Mouse (Mus musculus): Measurements from ENCODE around the gene Ms4a6d.
A peak's percentile ranks its signal among the peaks of the same experiment; 100 is the strongest.

The Ms4a6d gene

DNA sequence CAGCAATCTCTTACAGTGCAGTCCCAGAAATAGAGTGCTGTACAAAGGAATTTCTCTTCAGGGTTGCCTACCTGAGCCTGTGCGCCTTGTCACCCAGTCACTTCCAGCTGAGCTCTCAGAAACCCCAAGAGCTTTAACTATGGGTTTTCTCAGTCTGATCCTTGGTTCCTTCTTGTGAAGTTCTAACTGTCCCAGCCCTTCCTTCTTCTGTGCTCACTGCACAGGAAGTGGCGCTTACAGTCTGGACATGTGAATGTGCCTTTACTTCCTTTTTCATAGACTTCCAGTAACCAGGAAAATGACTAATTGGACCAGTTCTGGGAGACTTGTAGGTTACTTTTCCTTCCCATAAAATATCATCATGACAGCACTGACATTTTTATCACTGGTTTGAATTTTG is at the start of gene Ms4a6d:
Gene Ms4a6d (minus strand): TSS at position 247 of the 400 bp plus-strand sequence.
- DNase-seq (ENCODE audit: low read depth): no peak

DNA sequence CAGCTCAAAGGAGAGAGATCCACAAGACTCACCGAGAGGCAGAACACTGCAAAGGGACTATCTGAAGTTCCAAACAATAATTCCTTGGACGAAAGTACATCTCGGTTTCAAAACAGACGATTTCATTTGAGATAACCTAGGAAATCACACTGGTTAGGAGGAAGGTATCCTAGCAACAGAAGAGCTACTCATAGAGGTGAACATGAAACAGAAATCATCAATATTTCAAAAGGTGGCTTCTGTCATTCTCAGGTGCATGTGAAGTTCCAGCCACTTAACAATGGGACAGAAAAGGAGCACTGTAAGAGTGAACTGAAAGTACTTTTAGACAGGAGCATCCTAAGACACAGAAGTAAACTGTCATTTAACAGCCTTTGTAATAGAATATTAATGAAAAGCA is 44.9 kb upstream of the Ms4a6d start:
- no peak for DNase-seq (ENCODE audit: low read depth)

DNA sequence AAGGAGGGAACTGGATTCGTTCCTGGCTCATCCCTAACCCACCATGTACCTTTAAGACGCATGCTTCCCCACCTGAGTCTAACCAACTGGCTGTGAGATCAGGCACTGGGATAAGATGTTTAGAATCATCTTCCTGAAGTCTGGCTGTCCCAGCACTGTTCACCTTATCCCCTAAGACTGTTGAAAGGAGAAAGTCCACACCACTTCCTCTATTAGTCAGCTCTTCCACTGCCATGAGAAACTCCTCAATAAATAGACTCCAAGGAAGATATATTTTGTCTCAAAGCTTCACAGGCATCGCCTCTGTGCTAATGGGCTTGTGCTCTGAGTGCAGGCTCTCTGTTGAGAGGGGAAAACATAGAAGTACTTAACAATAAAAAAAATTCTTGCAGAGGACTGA is 41.5 kb upstream of the Ms4a6d start:
- peak; percentile 10 for DNase-seq (ENCODE audit: low read depth)

DNA sequence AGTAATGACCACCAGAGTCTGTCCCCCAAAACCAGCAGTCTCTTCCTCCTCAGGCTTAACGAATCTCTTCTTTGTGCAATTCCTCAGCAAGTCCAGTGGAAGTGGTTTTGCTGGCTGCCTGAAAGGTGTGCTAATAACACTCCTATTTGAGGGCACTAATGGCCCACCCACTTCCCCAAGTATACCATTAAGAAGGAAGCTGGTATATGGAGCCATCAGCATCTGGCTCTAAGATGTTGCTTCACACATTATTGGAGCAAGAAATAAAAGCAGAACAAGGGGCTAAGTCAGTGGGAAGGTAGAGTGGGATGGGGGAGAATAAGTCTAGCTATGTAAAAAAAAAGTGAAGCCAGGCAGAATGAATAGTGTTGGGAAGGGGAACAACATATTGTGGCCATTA is 36.1 kb upstream of the Ms4a6d start, which contains the start of gene Ms4a3:
Gene Ms4a3 (minus strand): TSS at position 120 of the 400 bp plus-strand sequence.
- DNase-seq (ENCODE audit: low read depth): peak; percentile 20

DNA sequence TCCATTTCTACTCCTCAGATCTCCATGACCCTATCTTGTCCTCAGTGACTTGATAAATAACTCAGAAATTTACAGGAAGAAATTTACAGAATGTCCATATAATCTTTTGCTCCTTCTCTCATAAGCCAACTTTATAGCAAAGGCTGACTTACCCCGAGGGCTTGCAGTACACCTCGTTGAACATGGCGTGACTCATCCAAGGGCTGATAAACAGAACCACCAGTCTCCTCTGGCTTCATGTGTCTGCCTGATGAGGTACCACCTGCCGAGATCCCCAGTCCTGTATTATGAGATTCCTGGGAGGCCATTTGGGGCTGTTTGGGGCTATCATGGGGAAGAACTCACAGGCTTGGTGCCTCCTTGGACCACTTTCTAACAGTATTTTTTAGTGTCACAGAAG is 34.4 kb upstream of the Ms4a6d start:
- DNase-seq (ENCODE audit: low read depth): no peak

DNA sequence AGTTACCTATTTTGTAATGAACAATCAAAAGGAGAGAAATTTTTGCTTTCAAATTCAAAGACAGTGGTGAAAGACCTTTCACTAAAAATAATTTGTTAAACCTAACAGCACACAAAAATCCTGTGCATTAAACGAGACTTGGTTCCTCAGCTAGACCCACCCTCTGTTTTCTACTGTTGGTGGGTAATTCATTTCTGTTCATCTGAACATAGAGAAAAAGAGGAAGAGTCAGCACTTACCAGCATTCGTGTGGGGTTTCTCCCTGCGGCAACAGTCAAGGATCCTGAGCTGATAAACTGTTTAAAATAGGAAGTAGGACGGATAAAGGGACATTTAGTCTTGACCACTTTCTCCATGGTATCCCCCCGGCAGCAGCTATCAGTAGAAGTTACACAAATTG is 30.9 kb upstream of the Ms4a6d start:
- DNase-seq (ENCODE audit: low read depth): no peak

DNA sequence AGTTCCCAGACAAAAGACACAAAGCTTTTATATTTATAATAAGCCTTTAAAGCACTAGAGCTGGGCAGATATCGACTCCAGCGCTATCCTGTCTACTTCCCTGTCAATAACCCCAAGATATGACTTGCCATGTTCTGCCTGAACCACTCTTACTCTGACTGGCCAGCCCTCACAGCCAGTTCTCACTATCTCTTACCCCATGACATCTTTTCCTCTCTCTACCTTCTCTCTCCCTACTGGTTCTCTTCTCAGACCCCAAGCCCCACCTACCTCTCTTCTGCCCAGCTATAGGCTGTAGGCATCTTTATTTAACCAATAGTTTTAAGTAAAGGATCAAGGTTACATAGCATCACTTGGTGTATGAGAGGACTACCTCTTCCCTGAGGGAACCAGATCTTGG is 29.7 kb upstream of the Ms4a6d start:
- no peak for DNase-seq (ENCODE audit: low read depth)

DNA sequence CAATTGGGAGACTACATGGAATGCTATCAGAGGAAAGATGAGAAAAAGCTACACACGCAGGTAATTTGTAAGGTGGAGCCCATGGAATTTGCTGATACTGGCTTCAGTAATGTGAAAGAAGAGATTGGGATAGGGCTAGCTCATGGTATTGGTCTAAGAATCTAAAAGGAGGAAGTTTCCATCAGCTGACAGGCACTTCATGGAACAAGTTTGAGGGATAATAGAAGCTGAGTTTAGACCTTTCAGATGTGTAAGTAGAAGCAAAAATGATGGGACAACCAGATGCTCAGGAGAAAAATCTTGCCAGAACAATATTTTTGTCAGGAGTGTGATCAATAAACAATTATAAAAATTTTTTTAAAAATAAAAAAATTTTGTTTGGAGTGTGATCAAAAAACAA is 29.1 kb upstream of the Ms4a6d start:
- no peak for DNase-seq (ENCODE audit: low read depth)

DNA sequence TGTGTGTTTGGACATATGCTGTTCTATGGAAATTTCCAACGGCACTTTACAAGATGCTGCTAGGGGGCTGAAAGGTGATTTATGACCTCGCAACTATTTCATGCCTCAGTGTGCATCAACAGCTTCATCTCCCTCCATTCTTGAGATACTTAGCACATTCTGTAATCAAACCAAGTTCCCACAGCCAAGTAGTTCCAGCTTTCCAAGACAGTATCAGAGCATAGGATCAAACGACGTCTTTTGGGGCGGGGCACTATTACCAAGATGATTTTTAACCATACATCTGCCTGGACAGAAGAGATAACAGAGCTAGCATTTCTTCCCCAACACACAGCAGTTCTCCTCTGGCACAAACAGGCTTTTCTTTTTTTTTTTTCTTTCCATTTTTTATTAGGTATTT is 20.6 kb upstream of the Ms4a6d start:
- DNase-seq (ENCODE audit: low read depth): no peak

DNA sequence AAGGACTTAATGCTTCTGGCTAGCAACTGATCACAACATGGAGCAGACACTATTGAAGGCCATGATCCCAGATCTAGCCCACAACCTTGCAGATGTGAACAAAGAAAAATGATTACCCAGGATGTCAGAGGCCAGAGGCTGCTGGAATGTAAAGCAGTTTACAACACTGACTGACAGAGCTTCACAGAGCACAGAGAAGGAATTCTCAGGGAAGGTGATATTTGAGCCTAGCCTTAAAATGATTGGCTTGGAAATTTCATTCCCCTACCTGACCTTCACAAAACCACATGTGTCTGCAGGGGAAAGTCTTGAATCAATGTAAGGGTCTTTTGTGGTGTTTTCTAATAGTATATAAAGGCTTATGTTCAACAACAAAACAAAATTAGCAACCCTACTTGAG is 20.2 kb upstream of the Ms4a6d start:
- no peak for DNase-seq (ENCODE audit: low read depth)

DNA sequence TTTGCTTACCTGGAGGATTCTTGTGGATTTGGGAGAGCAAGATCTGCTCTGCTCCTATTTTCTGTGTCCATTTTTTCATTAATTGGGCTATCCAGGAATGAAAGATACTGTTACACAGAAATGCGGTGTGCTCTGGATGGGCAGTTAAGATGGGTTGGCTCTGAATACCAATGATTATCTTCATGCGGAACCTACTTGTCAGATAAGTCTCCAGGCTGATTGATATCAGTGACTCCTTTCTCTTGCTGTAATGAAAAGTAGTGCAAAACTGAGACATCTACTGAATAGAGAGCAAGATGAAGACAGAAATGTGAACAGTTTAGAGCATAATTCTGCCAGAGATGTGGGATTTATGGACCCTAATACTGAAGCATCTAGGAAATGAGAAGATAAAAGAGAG is 18.9 kb upstream of the Ms4a6d start, which contains the start of gene Ms4a2:
Gene Ms4a2 (minus strand): TSS at position 169 of the 400 bp plus-strand sequence.
- no peak for DNase-seq (ENCODE audit: low read depth)

DNA sequence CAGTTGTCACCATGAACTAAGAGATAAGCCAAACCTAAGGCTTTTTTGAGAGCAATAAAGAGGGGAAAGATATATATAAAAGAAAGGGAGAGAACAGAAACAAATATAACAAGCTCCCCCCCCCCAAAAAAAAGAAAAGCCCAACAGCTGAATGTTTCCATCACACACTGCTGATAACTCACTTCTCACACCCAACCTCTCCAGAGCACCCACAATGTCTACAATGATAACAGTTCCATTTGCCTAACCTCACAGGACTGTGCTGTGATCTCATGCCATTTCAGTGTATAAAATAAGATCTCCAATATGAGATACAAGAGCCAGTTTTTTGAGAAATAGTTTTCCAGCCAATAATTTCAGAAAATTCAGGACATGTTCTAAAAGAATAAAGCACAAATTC is 13.3 kb upstream of the Ms4a6d start:
- DNase-seq (ENCODE audit: low read depth): no peak

DNA sequence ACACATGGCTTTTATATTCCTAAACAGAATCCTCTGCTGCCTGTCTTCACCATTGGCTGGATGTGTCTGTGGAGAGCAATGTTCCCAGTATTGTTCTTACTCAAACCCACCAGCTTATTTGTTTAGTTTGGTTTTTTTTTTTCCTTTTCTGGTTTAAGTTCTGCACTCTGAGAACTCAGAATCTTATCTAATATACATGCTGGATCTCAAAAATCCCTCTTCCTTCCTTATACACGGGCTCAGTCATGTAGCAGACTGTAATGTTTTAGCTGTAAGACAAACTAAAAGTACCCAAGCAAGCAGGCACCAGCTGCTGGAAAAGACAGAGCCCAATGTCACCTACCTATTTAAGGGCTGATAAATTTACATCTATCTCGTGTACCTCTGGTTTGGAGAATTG is 10.2 kb upstream of the Ms4a6d start:
- DNase-seq (ENCODE audit: low read depth): no peak

DNA sequence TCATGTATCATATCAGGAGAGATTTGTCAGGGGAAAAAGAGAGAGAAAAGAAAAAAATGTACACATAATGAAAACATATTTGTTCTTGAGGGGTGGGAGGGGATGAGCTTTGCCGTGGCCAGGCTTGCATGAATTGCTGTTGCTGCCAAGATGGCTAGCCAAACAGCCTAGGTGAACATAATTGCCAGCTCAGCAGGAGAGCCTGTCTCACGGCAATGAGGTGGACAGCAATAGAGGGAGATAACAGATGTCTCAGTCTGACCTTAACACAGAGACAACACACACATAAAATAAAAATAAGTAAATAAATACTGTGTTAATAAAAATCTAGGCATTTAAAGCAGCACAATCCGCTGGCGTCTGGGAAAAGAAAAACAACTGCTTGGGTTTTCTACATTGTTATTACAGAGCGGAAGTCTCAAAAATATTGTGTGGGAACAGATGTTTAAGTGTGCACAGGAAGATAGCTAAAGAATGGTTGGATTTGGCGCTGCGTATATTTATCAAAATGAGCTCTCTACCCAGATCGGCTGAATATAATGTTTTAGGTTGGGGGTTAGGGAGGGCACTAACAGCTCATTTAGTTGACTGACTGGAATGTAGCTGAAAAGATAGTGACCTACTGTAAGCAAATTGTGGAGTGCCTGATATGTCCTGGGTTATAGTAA is 9.3 kb upstream of the Ms4a6d start:
- no peak for DNase-seq (ENCODE audit: low read depth)

DNA sequence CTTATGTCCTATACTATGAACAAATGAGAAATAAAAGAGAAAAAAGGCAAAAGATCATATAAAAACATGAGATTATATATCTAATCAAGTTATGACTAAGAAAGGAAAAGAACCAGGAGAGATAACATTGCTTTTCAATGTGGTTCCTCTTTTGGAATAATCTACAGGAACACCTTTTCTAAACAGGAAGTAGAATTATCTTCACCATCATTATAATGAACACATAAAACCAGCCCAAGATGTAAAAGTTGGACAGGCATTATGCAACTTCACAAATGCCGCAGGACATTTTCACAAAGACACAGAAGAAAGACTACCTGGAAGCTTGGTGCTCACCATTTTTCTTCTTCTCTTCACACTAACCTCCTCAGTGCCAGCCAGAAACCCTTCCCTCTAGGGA is 8.4 kb upstream of the Ms4a6d start:
- peak; percentile 75 for DNase-seq (ENCODE audit: low read depth)

DNA sequence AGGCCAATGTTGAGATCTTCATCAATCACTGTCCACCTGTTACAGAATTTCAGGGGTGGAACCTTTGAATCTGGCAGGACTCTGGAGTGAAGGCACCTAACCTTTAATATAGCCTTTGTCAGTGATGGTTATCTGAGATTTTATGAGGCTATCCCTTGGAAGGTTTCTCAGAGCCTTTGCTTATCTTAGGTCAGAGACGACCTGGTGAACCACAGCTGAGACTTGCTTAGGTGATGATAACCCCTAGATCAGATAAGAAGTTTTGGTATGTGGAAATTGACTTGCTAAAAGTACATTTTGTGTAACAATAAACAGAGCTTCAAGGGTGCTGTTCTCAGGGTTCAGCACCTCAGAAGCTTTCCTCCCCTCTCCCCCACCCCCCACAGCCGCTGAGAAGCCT is 7.6 kb upstream of the Ms4a6d start:
- DNase-seq (ENCODE audit: low read depth): peak; percentile 21

DNA sequence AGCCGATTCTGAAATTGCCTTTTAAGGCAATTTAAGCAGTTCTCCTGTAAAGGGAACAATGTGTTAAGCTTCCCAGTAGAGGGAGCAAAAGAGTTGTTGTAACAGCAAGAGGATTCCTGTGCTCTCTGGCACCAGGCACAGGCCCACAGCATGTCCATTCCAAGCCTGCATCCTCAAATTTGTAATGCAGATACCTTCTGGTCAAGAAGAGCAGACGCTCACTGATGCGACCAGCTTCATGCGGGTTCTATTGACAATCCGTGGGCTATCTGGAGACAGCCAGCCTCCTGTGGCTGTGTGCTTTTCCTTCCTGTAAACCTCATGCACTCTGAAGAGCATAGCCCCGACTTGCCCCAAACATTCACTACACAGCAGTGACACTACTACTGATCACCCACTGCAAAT is 6.9 kb upstream of the Ms4a6d start:
- DNase-seq (ENCODE audit: low read depth): peak; percentile 83

DNA sequence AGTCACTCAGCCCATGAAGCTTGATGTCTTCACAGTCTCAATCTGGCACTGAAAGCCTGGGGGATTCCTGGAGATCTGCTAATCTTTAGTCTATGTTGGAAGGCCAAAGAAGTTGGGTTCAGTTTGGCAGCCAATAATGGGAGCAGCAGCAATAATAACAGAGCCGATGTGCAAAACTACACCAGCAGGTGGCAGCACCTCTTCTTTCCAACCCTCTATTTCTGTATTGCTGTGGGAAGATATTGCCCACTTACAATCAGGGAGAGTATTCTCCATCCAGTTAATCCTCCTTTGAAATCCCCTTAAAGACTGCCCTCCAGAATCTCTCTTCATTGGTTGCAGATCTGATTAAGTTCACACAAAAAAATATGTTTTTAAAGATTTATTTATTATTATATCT is 3.5 kb upstream of the Ms4a6d start:
- DNase-seq (ENCODE audit: low read depth): peak; percentile 46

DNA sequence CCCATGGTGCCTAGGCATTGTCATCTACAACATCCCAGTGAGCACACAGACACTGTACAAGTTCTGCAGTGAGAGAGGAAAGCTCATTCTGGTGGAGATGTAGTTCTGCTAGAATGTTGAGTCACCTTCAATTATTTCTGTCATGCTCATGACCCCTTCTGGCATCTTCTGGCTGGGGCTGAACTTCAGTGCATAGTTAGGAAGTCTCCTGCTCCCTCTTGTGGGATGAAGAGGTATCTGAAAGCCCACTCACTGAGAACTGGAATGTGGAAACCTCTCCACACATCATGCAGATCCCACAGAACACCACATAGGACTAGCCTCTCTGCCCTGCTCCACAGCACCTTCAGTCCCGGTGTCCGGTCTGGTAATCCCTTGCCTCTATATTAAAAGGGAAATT is 2.6 kb downstream of the Ms4a6d start:
- peak; percentile 63 for DNase-seq (ENCODE audit: low read depth)

DNA sequence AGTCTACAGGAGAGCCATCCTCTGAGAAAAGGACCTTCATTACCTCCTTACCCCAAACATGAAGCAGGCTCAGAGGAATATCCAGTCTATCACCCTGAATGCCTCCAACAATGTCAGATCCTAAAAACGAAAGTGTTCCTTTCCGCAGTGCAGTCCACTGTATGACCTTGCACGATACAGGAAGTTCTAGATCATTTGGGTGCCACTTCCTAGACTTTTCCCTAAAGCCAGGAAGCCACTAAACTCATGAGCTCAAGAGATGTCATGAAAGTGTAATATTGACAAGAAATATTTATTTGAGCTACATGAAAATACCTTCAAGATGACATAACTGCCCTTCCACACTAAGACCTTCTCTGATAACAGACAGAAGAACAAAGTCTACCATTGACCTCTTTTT is 3.3 kb downstream of the Ms4a6d start:
- DNase-seq (ENCODE audit: low read depth): no peak

DNA sequence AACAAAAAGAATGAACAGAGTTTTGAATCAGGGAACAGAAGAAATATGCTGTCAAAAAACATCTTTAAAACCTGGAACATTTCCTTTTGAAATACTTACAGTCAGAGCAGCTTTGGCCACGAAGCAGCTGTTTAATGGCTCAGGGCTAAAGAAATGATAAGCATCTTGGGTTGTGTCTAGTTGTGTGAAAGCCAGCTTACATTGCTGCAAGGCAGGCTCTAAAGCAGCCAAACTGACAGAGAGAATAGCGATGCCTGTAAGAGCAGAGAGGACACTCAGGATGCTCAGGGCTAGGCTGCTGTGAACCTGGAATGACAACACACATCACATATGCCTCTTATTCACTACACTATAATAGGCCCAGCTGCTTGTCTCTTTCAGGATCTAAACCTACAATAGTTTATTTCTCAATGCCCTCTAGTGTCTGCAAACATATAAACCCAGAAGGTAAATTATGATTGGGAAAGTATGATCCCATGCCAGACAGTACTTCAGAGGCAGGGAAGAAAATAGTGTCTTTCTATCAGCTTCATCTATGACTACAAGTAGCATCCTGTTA is 14.7 kb downstream of the Ms4a6d start:
- DNase-seq (ENCODE audit: low read depth): no peak

DNA sequence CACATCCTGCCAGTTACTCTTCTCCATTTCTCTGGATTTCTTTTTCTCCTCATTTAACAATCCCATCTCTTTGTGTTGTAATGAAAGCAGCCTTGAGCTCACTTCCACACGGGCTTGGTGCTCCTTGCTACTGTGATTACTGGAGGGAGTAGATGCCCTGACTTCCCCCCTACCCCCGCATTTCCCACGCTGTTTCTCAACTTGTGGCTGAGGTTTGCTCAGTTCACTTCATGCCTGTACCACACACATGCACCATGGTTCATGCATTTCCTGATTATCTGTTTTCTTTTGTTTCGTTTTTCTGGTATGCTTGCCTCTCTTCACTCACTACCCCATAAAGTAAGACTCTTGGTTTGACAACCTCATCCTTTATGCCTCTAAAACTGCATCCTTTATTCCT is 15.4 kb downstream of the Ms4a6d start:
- DNase-seq (ENCODE audit: low read depth): no peak

DNA sequence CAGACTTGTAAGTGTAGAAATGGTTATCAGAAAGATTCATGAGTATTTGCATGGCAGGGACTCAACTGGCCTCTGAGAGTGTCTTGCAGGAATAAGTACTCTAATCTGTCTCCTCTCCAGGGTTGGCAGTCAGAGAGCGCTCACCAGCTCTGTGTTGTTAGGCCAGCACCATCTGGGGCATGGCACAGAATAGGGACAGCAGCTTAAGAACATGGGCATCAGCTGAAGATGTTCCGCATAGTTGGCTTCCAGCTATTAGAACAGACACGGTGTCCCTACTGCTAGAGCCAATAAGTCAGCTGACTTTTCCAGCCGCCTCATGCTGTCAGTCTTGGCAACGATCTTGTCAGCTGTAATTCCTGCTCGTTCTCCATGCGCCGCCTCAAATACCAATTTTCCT is 29.7 kb downstream of the Ms4a6d start:
- DNase-seq (ENCODE audit: low read depth): no peak

DNA sequence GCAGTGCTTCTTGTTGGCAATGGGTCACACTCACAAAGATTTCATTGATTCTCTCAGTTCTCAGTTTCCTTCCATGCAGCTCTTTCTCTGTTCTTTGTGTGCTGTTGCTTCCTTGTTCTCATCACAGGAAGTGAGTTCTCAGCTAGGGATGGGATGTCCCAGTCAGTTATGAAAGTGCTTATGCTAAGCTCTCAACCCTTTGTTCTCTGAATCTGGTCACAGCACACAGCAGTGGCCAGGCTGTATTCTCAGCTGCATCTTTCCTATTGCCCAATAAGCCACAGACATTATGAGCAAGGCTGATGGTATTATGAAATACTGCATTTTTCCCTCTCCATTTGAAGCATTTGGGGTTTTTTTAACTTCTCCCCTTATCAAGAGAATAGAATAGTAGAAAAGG is 45.1 kb downstream of the Ms4a6d start:
- peak; percentile 36 for DNase-seq (ENCODE audit: low read depth)

Measured in 416B (cell line).